Mouse (Mus musculus) gastrocnemius, adult 18-20 months (tissue): Measurements from ENCODE around the gene Ptger1. TPM values are rescaled to one million over a fixed set of nuclear protein-coding genes. Genes with fewer than 3 reads are reported as not detected.

ENCODE experiments used
- total RNA-seq, 2 experiments: library from RNA; stranded (reverse); gene quantifications; 2 replicates each; pipeline ENCODE4 v1.2.3; 2021

Ptger1 gene
- total RNA-seq, 2 experiments from 2014 or later = 0.09 TPM; not detected in 1

Other genes starting within 250 kb of the Ptger1 start
- gene Scoc, start 208.3 kb upstream of the Ptger1 start, total RNA-seq = 10 to 100 TPM; 52.2 to 55.3 TPM
- gene Olfr370, start 130.9 kb upstream of the Ptger1 start, total RNA-seq = not detected
- gene Ndufb7, start 100.0 kb upstream of the Ptger1 start, total RNA-seq = 100 to 1,000 TPM; 308 to 352 TPM
- 100 to 1,000 TPM; 512 to 541 TPM for gene Tecr, start 58.7 kb upstream of the Ptger1 start, total RNA-seq
- gene Dnajb1, start 58.5 kb upstream of the Ptger1 start, total RNA-seq = 10 to 100 TPM in 1 of 2 experiments, 1 to 10 TPM in 1; 5.9 to 16.7 TPM
- 10 to 100 TPM; 16.6 to 16.9 TPM for gene Gipc1, start 14.0 kb upstream of the Ptger1 start, total RNA-seq
- gene Pkn1, start 32.5 kb downstream of the Ptger1 start, total RNA-seq = 10 to 100 TPM; 23.0 to 24.3 TPM
- gene Ddx39, start 48.5 kb downstream of the Ptger1 start, total RNA-seq = 10 to 100 TPM; 10.0 to 11.1 TPM
- 10 to 100 TPM; 16.9 to 22.9 TPM for gene Adgre5, start 74.6 kb downstream of the Ptger1 start, total RNA-seq
- gene Adgrl1, start 233.4 kb downstream of the Ptger1 start, total RNA-seq = 10 to 100 TPM; 14.1 to 17.2 TPM